Comparison of ENCODE assay signal across 9 mouse cellular contexts in the genomic region with DNA sequence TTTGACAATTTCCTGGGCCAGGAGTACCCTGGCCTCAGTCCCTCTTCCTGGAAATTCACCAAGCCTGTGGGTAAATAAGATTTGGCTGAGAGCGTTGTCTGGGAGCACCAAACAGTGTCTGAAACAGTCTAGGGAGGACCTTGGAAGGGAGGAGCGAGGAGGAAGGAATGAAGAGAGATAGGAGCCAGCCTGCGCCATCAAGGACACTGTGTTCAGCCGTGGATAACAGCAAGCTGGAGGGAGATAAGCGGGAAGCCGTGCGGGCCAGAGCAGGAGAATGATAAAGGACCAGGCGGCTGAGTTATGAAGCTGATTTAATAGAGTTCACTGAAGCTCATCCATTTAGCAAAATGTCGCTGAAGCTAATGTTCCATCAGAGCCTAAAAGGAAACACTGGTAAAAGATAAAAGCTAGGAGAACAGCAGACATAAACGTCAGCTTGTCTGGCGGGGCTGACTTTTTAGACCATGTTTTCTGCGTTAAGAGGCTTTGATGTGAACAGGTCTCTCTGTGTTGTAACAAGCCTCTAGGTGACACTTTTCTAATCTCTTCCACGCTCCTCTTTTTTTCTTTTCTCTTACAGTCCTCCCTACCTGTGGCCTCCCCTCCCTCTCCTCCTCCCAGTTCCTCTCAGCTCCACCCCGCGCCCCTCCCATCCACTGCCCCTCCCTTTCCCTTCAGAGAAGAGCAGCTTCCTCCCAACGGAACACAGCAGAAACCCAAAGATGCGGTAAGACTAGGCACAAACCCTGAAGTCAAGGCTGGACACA. TPM values are rescaled to one million over a fixed set of nuclear protein-coding genes. Genes with fewer than 3 reads are reported as not detected.
A peak's percentile ranks its signal among the peaks of the same experiment; 100 is the strongest.
DNase-seq lines count a peak whose midpoint lies in the region; ATAC-seq and TF ChIP-seq lines count a peak whose summit lies in the region.
"Had no signal": no experiment of that assay in that cellular context is flagged by ENCODE, and none has a peak within 500 bp of the region (broad histone marks: within the 10 kb centered on the region; RNA-seq: fewer than 3 reads in every experiment).

No protein-coding gene starts in this region.

- 6% methylated on average over 17 of the region's 17 CpGs for WGBS in intestine, postnatal 0 days

- TF ChIP-seq CTCF in layer of hippocampus, adult 2 months (conservative IDR thresholded peaks at IDR 0.05), result no peak
- no peak for TF ChIP-seq CTCF in intestine, postnatal 0 days (IDR thresholded peaks at IDR 0.05; ENCODE audit: low read depth)

- H3K27me3 ChIP-seq in intestine, postnatal 0 days (replicated peaks; ENCODE audit: control insufficient read depth, insufficient read depth, low read length), result no peaks in the 10 kb centered on the region

- H3K36me3 ChIP-seq in intestine, postnatal 0 days (ENCODE audit: control insufficient read depth, insufficient read depth), result no peaks in the 10 kb centered on the region

- peak in 1 of 2 experiments; percentile 28 for DNase-seq in layer of hippocampus, adult 2 months (ENCODE audit: low spot score in 2 of 2)
- DNase-seq in layer of hippocampus, postnatal 14 days (ENCODE audit: low spot score in 2 of 2), result no peak
- DNase-seq in cerebellum, adult 9-10 months, result peak; percentile 79
- DNase-seq in heart, adult 18-20 months, result peak; percentile 73 to 79
- peak; percentile 68 to 84 for DNase-seq in lung, adult 18-20 months
- no peak for DNase-seq in layer of hippocampus, postnatal 36 days

- ATAC-seq in intestine, postnatal 0 days, result peak; percentile 50
- ATAC-seq in neutrophil, adult 5-6 weeks (ENCODE audit: extremely low read depth, insufficient number of reproducible peaks, low FRiP score, poor library complexity, severe bottlenecking), result peak; percentile 79

- no peak overlapping the region for H3K9ac ChIP-seq in intestine, postnatal 0 days (ENCODE audit: low read depth, low read length)

- H3K4me2 ChIP-seq in intestine, postnatal 0 days (replicated peaks; ENCODE audit: low read depth), result peak overlapping the region; percentile 68

- 0 out of 2 replicates have a peak, but pooled peaks cover 4% of the 10 kb centered on the region for H3K4me1 ChIP-seq in intestine, postnatal 0 days (replicated peaks; ENCODE audit: control insufficient read depth, insufficient read depth, low read length)

- H3K4me3 ChIP-seq in layer of hippocampus, adult 2 months, result peak overlapping the region; percentile 48
- peak overlapping the region; percentile 27 for H3K4me3 ChIP-seq in intestine, postnatal 0 days (ENCODE audit: low read depth, low read length)
- H3K4me3 ChIP-seq: myocyte had no signal

- no peaks in the 10 kb centered on the region for H3K9me3 ChIP-seq in intestine, postnatal 0 days (ENCODE audit: control insufficient read depth)

- H3K27ac ChIP-seq in layer of hippocampus, adult 2 months, result peak overlapping the region; percentile 21
- H3K27ac ChIP-seq in intestine, postnatal 0 days (ENCODE audit: low read depth, low read length), result no peak overlapping the region

RNA-seq across cellular contexts. Expression of gene Map3k9, which starts 26.0 kb away (rescaled TPM):
- total RNA-seq in layer of hippocampus, adult 2 months (2021), result 10 to 100 TPM; 32.0 TPM
- total RNA-seq in layer of hippocampus, postnatal 14 days (2021), result 10 to 100 TPM; 36.6 to 44.4 TPM
- under 1 TPM; 0.05 to 0.28 TPM for total RNA-seq in heart, adult 18-20 months (2021)
- polyA plus RNA-seq in intestine, postnatal 0 days (2015; fragmentation: Nextera tagmentation; extraction: Ambion mirVana), result 2.2 and 2.4 TPM in 2 replicates
- 26.3 and 30.1 TPM in 2 replicates for total RNA-seq in neutrophil, adult 5-6 weeks (2017)
- total RNA-seq in layer of hippocampus, postnatal 36 days (2021), result 10 to 100 TPM; 29.6 to 33.0 TPM

RNA-seq across cellular contexts. Expression of gene Pcnx, which starts 52.9 kb away (rescaled TPM):
- total RNA-seq in layer of hippocampus, adult 2 months (2021), result 100 to 1,000 TPM; 110 to 112 TPM
- 100 to 1,000 TPM in 1 of 2 experiments, 10 to 100 TPM in 1; 97.4 to 115 TPM for total RNA-seq in layer of hippocampus, postnatal 14 days (2021)
- total RNA-seq in heart, adult 18-20 months (2021), result 10 to 100 TPM; 59.0 to 63.6 TPM
- polyA plus RNA-seq in intestine, postnatal 0 days (2015; fragmentation: Nextera tagmentation; extraction: Ambion mirVana), result 11.0 and 12.4 TPM in 2 replicates
- total RNA-seq in neutrophil, adult 5-6 weeks (2017), result 27.6 and 37.4 TPM in 2 replicates
- 100 to 1,000 TPM; 103 to 113 TPM for total RNA-seq in layer of hippocampus, postnatal 36 days (2021)

Comparison
In these comparisons a context has a peak if more than half of its experiments do, and no peak if none do; other contexts are left out.
1. DNase-seq: peak in cerebellum, adult 9-10 months (single experiment), heart, adult 18-20 months (2 of 2) and lung, adult 18-20 months (2 of 2); none in layer of hippocampus, postnatal 14 days (0 of 2) and layer of hippocampus, postnatal 36 days (0 of 2).
2. RNA of gene Map3k9, which starts 26.0 kb away (total RNA-seq): 36.6 to 44.4 TPM in layer of hippocampus, postnatal 14 days, 29.6 to 33.0 TPM in layer of hippocampus, postnatal 36 days, 32.0 TPM in layer of hippocampus, adult 2 months and 26.3 to 30.1 TPM in neutrophil, adult 5-6 weeks; 0.05 to 0.28 TPM in heart, adult 18-20 months; every median in the first group is over 10 times any median in the second.